Mouse (Mus musculus): ENCODE results near the gene 1700113H08Rik. TPM values are rescaled to one million over a fixed set of nuclear protein-coding genes. Genes with fewer than 3 reads are reported as not detected.

1700113H08Rik gene
- polyA plus RNA-seq, 1 experiment from 2014 or later, result not detected

GRCm38 (mm10) chr10:87087646-87088045, 29.8 kb downstream of the 1700113H08Rik start:
- no peaks in the 10 kb centered on the region for H3K27me3 ChIP-seq (replicated peaks)
- H3K4me3 ChIP-seq (replicated peaks), result no peak overlapping the region
- H3K9ac ChIP-seq, result no peak overlapping the region
- ATAC-seq, result no peak
- no peaks in the 10 kb centered on the region for H3K9me3 ChIP-seq
- WGBS, result 76% methylated on average over 5 of the region's 5 CpGs
- H3K27ac ChIP-seq, result no peak overlapping the region
- no peak overlapping the region for H3K4me2 ChIP-seq (replicated peaks)
- H3K36me3 ChIP-seq, result no peaks in the 10 kb centered on the region
- H3K4me1 ChIP-seq (replicated peaks), result no peaks in the 10 kb centered on the region

DNA sequence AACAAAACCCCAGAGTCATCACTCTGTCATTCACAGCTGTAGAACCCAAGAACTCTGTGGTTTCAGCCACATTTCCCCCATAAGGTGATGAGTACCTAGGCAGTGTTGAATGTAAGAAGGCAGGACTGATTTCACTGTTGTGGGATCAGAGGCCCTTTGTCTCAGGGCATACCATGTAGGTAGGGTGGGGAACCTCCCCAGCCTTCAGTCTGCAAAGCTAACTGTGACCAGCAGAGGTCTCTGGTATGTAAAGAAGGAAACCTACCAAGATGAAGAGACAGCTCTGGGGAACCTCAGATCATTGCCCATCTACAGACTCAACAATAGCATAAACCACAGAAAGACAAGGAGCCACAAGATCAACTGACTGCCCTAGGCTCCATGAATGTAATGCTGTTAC, 36.4 kb downstream of the 1700113H08Rik start:
- H3K4me3 ChIP-seq (replicated peaks), result no peak overlapping the region
- H3K27ac ChIP-seq, result no peak overlapping the region
- ATAC-seq, result no peak
- H3K36me3 ChIP-seq, result no peaks in the 10 kb centered on the region
- H3K4me1 ChIP-seq (replicated peaks), result no peaks in the 10 kb centered on the region
- no peaks in the 10 kb centered on the region for H3K9me3 ChIP-seq
- no peak overlapping the region for H3K9ac ChIP-seq
- H3K4me2 ChIP-seq (replicated peaks), result no peak overlapping the region
- H3K27me3 ChIP-seq (replicated peaks), result no peaks in the 10 kb centered on the region

DNA sequence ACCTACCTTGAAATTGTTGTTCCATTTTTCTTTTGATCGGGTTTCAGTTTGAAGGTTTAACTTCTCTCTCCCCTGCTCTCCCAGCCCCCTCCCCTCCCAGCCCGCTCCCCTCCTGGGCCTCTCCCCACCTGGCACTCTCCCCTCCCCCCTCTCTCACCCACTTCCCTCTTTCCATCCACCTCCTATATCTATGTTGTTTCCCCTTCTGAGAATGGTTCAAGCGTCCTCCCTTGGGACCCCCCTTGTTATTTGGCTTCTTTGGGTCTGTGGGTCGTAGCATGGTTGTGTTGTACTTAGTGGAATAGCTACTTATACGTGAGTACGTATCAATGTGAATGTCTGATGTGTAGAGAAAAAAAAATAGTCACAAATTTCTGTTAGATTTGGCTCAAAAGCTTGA, 40.9 kb downstream of the 1700113H08Rik start:
- Histone ChIP-seq H3K9me3 (no peaks in the 10 kb centered on the region), H3K4me2 (replicated peaks) (no peak overlapping the region), H3K36me3 (no peaks in the 10 kb centered on the region), H3K27ac (no peak overlapping the region), H3K27me3 (replicated peaks) (no peaks in the 10 kb centered on the region), H3K9ac (no peak overlapping the region), H3K4me3 (replicated peaks) (no peak overlapping the region), H3K4me1 (replicated peaks) (no peaks in the 10 kb centered on the region)
- no peak for ATAC-seq
- 68% methylated on average over 6 of the region's 6 CpGs for WGBS

GRCm38 (mm10) chr10:87100668-87101067, 42.8 kb downstream of the 1700113H08Rik start:
- H3K27me3 ChIP-seq (replicated peaks), result no peaks in the 10 kb centered on the region
- H3K4me2 ChIP-seq (replicated peaks), result no peak overlapping the region
- no peaks in the 10 kb centered on the region for H3K36me3 ChIP-seq
- ATAC-seq, result no peak
- H3K4me1 ChIP-seq (replicated peaks), result no peaks in the 10 kb centered on the region
- no peak overlapping the region for H3K9ac ChIP-seq
- no peaks in the 10 kb centered on the region for H3K9me3 ChIP-seq
- H3K4me3 ChIP-seq (replicated peaks), result no peak overlapping the region
- 77% methylated on average over 4 of the region's 4 CpGs for WGBS
- H3K27ac ChIP-seq, result no peak overlapping the region

DNA sequence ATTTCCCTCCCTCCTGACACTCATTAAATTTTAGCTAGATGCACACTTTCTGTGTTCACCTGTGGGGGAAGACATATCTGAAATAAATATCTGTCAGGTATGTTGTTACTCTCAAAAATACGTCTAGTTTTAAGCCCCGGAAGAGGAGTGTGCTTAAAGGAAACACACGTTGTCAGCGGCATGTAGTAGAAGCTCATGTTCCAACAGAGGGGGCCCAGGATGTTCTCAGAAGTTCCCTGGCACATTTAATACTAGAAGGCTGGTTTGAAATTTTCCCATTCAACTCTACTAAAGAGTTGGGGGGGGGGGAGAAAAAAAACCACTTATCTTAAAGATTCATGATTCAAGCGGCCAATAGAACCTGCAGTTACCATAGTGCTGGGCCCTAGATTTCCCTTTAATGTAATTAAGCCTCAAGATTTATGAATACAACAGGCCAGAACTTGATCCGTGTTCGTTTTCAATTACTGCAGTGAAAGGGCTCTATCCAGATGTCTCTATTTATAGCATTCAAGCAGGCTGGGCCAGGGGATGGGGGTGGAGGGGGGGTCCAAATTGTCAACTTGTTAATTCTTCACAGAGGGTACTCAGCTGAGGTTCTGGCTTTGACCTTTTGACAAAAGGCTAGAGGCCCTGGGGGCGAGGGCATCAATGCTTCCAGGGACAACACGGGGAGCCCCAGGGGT, 43.6 kb downstream of the 1700113H08Rik start:
- no peaks in the 10 kb centered on the region for H3K4me1 ChIP-seq (replicated peaks)
- WGBS, result 49% methylated on average over 9 of the region's 9 CpGs
- ATAC-seq, result peak; percentile 36; the same call in 1 of the 2 replicates

GRCm38 (mm10) chr10:87101951-87102320, 44.1 kb downstream of the 1700113H08Rik start:
- WGBS, result 66% methylated on average over 3 of the region's 3 CpGs
- no peak overlapping the region for H3K4me2 ChIP-seq (replicated peaks)
- no peaks in the 10 kb centered on the region for H3K27me3 ChIP-seq (replicated peaks)
- no peak for ATAC-seq
- H3K4me1 ChIP-seq (replicated peaks), result no peaks in the 10 kb centered on the region
- no peaks in the 10 kb centered on the region for H3K9me3 ChIP-seq
- no peaks in the 10 kb centered on the region for H3K36me3 ChIP-seq
- H3K4me3 ChIP-seq (replicated peaks), result no peak overlapping the region
- no peak overlapping the region for H3K27ac ChIP-seq
- no peak overlapping the region for H3K9ac ChIP-seq

More for the DNA sequence above, 43.6 kb downstream of the 1700113H08Rik start:
- Histone ChIP-seq H3K27ac (no peak overlapping the region), H3K4me3 (replicated peaks) (no peak overlapping the region), H3K9ac (no peak overlapping the region), H3K27me3 (replicated peaks) (no peaks in the 10 kb centered on the region), H3K9me3 (no peaks in the 10 kb centered on the region), H3K36me3 (no peaks in the 10 kb centered on the region), H3K4me2 (replicated peaks) (no peak overlapping the region)

DNA sequence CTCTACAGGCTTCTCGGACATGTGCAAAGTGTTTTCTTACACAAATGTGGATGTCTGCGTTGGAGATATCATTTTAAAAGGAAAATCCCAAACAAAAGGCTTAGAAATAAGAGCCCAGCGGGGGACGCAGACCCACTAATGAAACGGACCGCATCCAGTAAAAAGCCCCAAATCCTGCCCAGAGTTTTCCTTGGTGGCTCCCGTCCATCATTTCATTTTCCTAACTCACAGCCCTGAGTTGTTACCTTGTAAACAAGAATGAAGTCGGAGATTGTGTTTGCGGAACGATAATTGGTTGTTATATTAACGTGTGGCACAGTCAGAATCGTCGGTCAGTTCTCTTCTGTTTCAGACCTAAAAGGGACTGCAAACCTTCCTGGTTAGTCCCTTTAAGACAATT, 44.6 kb downstream of the 1700113H08Rik start:
- no peak for ATAC-seq
- H3K4me3 ChIP-seq (replicated peaks), result no peak overlapping the region
- no peak overlapping the region for H3K4me2 ChIP-seq (replicated peaks)
- H3K4me1 ChIP-seq (replicated peaks), result no peaks in the 10 kb centered on the region
- no peak overlapping the region for H3K27ac ChIP-seq
- WGBS, result 80% methylated on average over 13 of the region's 13 CpGs
- no peaks in the 10 kb centered on the region for H3K27me3 ChIP-seq (replicated peaks)
- no peak overlapping the region for H3K9ac ChIP-seq
- no peaks in the 10 kb centered on the region for H3K36me3 ChIP-seq
- no peaks in the 10 kb centered on the region for H3K9me3 ChIP-seq

DNA sequence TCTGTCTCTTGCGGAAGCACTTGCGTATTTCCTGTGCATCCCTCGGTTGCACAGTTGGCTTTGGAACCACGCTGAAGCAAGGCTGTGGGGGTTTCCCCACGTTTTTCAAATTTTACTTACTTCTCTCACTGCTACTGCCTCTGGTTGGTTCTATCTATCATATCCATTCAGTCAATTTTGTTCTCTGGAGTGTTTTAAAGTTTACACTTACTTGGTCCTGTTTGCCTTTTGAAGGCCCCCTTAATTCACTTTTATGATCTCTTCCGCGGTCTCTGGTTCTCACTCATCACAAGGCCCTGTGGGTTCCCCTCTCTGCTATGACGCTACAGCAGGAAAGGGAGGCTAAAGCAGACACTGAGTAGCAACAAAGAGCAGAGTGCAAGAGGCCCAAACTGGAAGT, 45.4 kb downstream of the 1700113H08Rik start:
- no peaks in the 10 kb centered on the region for H3K27me3 ChIP-seq (replicated peaks)
- no peaks in the 10 kb centered on the region for H3K4me1 ChIP-seq (replicated peaks)
- ATAC-seq, result no peak
- no peak overlapping the region for H3K4me2 ChIP-seq (replicated peaks)
- 42% methylated on average over 8 of the region's 8 CpGs for WGBS
- no peaks in the 10 kb centered on the region for H3K36me3 ChIP-seq
- no peak overlapping the region for H3K9ac ChIP-seq
- no peaks in the 10 kb centered on the region for H3K9me3 ChIP-seq
- H3K27ac ChIP-seq, result no peak overlapping the region
- no peak overlapping the region for H3K4me3 ChIP-seq (replicated peaks)

GRCm38 (mm10) chr10:87107565-87108297, 49.9 kb downstream of the 1700113H08Rik start:
- no peaks in the 10 kb centered on the region for H3K36me3 ChIP-seq
- H3K4me1 ChIP-seq (replicated peaks), result no peaks in the 10 kb centered on the region
- no peaks in the 10 kb centered on the region for H3K9me3 ChIP-seq
- H3K4me3 ChIP-seq (replicated peaks), result no peak overlapping the region
- ATAC-seq, result no peak
- no peak overlapping the region for H3K9ac ChIP-seq
- no peak overlapping the region for H3K27ac ChIP-seq
- no peak overlapping the region for H3K4me2 ChIP-seq (replicated peaks)
- no peaks in the 10 kb centered on the region for H3K27me3 ChIP-seq (replicated peaks)
- WGBS, result 78% methylated on average over 9 of the region's 9 CpGs

- H3K4me2 ChIP-seq (replicated peaks), result no peak overlapping the region
- WGBS, result 82% methylated on average over 6 of the region's 6 CpGs
- H3K27ac ChIP-seq, result no peak overlapping the region
- H3K27me3 ChIP-seq (replicated peaks), result no peaks in the 10 kb centered on the region
- H3K36me3 ChIP-seq, result no peaks in the 10 kb centered on the region
- no peaks in the 10 kb centered on the region for H3K9me3 ChIP-seq
- H3K4me3 ChIP-seq (replicated peaks), result no peak overlapping the region
- H3K4me1 ChIP-seq (replicated peaks), result no peaks in the 10 kb centered on the region
- no peak overlapping the region for H3K9ac ChIP-seq
- ATAC-seq, result no peak
Observed at GRCm38 (mm10) chr10:87108333-87108732, 50.5 kb downstream of the 1700113H08Rik start.

GRCm38 (mm10) chr10:87109038-87109771, 51.4 kb downstream of the 1700113H08Rik start:
- no peaks in the 10 kb centered on the region for H3K4me1 ChIP-seq (replicated peaks)
- H3K4me2 ChIP-seq (replicated peaks), result no peak overlapping the region
- no peak overlapping the region for H3K9ac ChIP-seq
- ATAC-seq, result no peak
- H3K27me3 ChIP-seq (replicated peaks), result no peaks in the 10 kb centered on the region
- no peaks in the 10 kb centered on the region for H3K36me3 ChIP-seq
- 76% methylated on average over 10 of the region's 10 CpGs for WGBS
- no peak overlapping the region for H3K27ac ChIP-seq
- H3K4me3 ChIP-seq (replicated peaks), result no peak overlapping the region
- H3K9me3 ChIP-seq, result no peaks in the 10 kb centered on the region

- no peaks in the 10 kb centered on the region for H3K27me3 ChIP-seq (replicated peaks)
- no peak for ATAC-seq
- no peaks in the 10 kb centered on the region for H3K4me1 ChIP-seq (replicated peaks)
- H3K9ac ChIP-seq, result no peak overlapping the region
- H3K36me3 ChIP-seq, result no peaks in the 10 kb centered on the region
- no peak overlapping the region for H3K27ac ChIP-seq
- WGBS, result 81% methylated on average over 3 of the region's 3 CpGs
- no peaks in the 10 kb centered on the region for H3K9me3 ChIP-seq
- no peak overlapping the region for H3K4me2 ChIP-seq (replicated peaks)
- no peak overlapping the region for H3K4me3 ChIP-seq (replicated peaks)
Observed at GRCm38 (mm10) chr10:87110909-87111308, 53.1 kb downstream of the 1700113H08Rik start.

Measured in intestine, embryonic 15.5 days (tissue).